Mouse (Mus musculus) induced T-regulatory cell, adult 2 months (primary cell): ENCODE data around the gene Plpp7.
A peak's percentile ranks its signal among the peaks of the same experiment; 100 is the strongest.

Experiments
- DNase-seq: peaks from one replicate; pipeline ENCODE4 v3.0.0-alpha.2; 2012; ENCODE audit warnings: low read depth

The Plpp7 gene

DNA sequence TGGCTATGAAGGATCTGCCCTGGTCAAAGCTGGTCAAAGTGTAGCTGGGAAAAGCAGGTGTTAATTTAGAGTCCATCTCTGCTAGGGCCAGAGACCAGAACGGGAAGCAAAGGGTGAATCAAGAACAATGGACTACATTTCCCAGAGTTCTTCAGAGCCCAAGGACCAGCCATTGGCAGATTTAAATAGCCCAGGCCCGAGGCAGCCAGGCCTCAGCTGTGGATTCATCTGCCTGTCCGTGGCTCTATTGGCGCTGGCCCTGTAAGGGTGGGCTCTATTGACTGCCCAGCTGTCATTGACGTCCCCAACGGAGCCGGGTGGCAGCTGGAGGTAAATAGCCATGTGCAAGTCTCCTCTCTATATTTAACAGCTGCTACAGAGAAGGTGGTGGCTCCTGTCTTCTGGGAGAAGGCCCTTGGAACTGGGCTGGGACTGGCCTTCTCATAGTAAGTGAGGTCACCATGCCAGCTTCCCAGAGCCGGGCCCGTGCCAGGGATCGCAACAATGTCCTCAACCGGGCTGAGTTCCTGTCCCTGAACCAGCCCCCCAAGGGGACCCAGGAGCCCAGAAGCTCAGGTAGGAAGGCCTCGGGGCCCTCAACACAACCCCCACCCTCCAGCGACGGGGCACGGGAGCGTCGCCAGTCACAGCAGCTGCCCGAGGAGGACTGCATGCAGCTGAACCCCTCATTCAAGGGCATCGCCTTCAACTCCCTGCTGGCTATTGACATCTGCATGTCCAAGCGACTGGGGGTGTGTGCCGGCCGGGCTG is at the start of gene Plpp7:
Gene Plpp7, plus strand, starts transcription at position 178 of the 771 bp plus-strand sequence.
- no peak for DNase-seq

DNA sequence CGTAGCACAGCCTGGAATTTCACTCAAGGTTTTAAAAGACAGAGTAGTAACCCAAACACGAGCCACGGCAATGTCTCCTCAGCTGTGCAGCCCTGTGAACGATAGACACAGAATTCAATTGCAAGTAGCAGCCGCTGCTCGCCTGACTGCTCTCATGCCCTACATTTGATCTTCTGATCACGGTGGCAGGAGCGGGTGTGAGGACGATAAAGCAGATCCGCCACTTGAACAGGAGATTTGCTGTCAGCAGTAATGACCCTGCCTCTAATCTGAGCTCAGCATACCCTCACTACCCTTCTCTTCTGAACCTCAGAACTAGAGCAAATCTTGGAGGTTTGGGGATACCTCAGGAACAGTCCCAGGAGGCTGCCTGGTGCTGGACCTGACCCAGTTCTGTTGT is 49.3 kb upstream of the Plpp7 start:
- DNase-seq = no peak

DNA sequence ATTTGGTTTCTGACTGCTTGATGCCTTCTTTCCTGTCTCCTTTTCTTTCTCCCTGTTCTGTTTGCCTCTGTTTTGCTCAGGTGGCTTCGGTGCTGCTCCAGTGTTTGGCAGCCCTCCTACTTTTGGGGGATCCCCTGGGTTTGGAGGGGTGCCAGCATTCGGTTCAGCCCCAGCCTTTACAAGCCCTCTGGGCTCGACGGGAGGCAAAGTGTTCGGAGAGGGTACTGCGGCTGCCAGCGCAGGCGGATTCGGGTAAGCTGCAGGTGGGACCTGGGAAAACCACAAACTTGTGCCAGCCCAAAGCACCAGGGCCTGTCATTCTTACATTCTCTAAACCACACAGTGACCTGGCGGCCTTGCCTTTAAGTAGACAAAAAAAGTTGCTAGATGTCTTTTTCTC is 48.0 kb upstream of the Plpp7 start:
- no peak for DNase-seq

DNA sequence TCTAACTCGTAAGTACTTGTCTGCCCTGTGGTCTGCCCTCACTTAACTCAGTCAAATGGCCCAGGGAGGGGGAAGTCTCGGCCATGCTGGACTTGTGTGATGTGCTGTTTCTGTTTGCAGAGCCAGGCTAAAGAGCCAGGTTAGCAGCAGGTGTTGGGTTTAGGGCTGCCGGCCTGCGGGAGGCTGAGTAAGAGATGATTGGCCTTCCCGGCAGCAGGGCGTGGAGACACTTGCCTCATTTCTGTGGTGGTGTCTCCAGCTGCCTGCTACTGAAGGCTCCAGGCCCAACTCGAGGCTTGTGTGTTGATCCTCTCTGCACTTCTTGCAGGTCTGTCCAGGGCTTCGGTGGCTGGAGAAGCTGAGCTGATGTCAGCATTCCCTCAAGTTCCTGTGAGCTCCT is 43.5 kb upstream of the Plpp7 start:
- DNase-seq = no peak

DNA sequence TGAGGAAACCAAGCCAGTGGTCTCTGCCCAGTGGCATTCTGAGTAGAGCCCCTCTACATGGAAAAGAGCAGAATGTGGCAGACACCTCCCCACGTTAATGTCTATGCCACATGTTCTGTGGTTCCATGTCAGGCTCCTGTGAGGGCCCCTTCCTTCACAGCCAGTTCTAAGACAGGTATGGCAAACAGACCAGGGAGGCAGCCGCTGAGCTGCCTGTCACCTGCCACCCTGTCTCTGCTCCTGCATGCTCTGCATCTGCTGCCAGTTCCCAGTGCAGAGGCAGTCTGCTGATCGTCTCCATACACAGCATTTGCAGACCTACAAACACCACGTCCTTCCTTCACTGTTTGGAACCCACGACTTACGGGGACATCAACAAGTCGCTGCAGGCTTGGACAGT is 42.9 kb upstream of the Plpp7 start:
- no peak for DNase-seq

DNA sequence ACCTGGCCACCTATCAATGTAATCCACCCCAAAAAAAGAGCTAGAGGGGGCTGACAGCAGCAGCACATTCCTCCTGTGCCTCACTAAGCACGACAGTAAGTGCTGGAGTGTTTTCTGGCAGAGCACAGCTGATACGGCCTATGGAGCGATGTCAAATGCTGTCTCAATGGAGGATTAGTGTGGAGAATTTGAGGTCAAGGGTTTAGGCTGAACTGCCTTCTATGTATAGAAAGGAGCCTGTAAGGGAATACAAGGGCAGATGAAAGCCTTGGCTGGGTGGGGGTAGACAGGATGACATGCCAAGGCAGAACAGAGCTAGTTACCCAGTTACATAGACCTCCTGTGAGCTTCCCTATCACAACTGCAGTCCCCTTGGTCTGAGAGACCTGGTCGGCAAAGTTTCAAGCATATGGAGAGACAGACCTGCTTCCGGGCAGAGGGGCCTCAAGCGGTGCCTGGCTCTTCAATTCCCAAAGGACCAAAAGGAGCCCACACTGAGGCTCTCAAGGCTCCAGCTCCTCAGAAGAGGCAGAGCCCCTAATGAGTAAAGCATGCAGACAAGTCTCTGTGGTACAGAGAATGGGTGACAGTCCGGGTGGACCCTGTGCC is 39.9 kb upstream of the Plpp7 start:
- no peak for DNase-seq

DNA sequence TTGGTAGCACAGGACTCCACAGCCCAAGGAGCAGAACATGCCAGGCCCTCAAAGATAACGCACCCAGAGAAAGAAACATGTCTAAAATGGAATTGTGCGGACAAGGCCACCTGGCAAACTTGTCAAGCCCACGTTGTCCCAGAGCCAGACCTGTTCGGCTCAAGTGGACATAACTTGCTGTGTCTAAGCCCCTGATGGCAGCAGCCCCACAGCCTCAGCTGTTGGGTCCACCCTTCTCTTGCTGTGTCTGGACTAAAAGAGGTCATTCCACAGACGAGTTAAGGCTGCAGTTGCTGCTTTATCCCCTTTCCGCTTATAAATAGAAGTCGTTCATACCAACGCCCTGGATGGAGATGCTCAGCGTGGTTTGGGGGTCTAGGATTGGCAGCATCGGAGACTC is 38.8 kb upstream of the Plpp7 start:
- DNase-seq = no peak

DNA sequence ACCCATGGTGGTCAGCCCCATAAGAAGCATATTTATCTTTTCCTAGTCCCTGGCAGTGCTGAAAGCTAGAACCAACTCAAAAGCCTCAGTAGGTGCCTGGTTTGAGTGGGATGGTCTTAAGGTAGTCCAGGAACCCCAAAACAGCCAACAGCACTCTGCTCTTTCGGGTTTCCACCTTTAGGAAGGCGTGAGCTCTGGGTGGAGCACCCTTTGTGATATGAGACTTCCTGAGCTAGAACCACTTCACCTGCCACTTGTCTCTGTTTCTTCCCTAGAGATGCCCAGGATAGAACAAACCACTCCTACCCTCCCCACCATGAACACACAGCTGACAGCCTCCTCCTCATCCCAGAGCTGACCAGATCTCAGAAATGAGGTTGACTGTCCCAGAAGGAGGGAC is 38.0 kb upstream of the Plpp7 start:
- peak; percentile 68 for DNase-seq

DNA sequence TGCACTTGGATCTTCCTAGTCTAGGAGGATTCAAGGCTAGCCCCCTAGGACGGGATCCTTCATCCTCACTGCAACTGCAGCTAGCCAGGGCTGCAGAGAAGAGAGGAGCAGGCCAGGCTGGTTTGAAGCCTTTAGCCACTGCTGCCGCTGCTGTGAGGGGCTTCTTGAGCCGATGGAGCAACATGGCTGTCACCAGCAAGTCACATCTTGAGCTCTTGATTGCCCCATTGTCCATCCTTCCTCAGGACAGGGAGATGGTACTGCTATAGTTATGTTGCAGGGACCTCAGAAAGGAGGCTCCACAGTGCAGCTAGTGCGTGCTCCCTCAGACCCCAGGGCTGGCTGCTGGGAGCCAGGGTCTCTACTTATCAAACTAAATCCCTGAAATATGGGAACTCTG is 37.5 kb upstream of the Plpp7 start:
- DNase-seq = no peak

DNA sequence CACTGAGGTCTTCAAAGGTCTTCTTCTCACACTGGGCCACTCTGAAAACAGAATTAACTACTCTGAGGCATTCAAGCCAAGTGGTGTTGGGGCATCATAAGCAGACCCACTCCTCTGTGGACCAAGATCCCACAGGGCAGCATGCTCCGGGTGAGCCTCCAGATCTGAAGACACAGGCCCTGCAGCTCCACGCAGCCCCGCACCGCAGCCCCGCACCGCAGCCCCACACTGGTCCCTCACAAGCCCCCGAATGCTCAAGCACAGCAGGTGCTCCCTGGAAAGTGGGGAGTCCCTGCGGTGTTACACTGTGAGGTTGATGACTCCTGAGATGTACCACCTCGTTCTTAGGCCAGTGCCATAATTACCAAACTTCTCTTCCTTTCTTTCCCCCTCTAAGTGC is 37.1 kb upstream of the Plpp7 start:
- DNase-seq = no peak

DNA sequence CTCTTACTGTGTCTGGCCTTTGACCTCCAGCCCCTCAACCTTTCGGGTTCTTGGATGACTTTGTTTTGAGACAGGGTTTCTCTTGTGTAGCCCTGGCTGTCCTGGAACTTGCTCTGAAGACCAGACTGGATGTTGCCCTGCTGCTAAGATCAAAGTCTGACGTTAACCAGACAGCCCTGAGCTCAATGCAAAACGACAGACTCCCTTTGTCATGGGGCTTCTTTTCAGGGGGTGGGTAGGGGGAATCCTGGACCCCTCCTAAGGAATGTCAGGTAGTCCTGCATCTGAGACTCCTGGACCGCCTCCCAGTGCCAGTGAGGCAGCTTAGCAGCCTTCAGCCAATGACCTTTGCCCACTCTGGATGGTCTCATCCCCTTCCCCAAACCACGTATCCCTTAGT is 36.6 kb upstream of the Plpp7 start:
- no peak for DNase-seq

DNA sequence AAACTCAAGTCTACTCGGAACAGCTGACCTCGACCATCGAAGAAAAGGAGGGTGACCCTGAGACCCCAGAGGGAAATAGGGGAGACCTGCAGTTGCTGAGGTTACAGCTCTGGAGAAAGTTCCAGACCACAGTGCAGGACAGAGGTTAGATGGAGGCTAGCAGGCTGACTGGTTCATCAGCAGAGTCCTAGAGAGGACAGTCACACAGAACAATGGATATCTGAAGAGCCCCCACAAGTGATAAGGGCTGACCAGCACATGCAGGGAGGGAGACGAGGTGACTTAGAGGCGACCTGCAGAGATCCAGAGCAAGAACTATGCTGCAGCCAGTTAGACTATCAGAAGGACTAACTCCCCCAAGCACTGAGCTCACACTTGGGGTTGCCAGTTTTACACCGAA is 35.7 kb upstream of the Plpp7 start:
- DNase-seq = no peak

DNA sequence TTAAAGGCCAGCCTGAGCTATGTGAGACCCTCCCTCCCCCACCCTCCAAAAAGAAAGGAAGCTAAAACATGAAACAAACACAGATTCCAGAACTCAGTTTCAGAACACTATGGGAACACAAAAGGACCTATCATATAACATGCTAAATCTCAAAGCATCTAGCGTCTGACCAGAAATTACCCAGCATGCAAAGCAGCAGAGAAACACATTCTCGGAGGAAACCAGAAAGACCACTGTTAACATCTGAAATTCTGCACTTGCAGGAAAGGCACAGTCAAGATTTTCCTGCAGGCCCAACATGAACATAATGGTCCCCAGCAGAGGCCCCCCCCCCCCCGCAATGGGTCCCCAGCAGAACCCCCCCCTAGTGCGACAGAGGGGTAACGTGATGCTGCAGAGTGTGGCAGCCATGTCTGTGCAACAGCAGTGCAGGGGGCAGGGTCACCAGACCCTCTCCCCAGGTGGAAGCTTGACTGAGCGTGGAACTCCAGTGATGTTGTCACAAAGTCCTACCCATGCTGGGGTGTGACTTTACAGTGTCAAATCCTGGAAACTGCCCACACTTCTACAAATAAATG is 35.0 kb upstream of the Plpp7 start:
- peak; percentile 46 for DNase-seq

DNA sequence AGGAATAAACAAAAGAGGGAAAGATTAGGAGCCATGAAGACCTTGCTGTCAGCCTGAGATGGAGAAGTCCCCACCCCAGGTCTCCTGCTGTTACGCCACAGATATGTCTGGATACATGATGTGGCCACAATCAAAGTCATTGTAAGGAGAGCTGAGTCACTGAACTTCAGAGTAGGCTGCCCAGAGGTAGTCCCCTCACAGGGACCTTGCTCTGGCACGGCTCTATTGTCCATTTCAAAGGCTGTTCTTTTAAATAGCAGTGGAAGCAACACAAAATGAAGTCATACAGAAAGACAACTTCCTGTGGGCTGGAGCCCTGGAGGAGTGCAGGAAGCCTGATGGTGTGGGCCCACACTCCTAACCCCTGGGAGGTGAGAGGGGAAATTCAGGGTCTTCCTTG is 34.1 kb upstream of the Plpp7 start:
- peak; percentile 56 for DNase-seq

DNA sequence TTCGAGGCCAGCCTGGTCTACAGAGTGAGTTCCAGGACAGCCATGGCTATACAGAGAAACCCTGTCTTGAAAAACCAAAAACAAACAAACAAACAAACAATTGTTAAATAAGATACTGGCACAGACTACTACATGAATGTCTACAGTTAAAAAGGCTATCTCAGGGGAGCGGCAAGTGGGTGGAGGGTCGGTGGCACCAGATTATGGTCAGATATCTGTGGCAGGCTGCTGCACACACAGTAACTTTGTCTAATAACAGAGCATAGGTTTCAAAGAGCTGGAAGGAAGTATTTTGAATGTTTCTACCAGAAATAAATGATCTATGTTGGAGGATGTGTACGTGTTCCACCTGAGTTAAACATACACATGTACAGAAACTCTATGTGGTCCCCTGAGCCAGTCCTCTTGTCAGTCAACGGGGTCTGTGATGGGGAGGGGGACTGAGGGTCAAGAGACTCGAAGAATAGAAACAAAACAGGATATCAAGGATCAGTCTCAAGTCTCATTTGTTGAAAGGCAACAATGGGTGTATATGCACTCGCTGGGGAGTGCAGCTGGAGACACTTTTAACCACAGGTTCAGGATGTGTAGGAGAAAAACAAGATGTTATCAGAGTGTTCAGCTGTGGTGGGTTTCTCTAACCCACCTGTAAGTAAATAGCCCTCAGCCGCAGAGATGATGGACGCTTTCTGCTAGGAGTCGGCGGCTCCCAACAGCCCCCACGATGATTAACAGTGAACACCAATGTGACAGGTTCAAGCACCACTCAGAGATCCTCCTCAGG is 33.4 kb upstream of the Plpp7 start:
- DNase-seq = peak; percentile 74

DNA sequence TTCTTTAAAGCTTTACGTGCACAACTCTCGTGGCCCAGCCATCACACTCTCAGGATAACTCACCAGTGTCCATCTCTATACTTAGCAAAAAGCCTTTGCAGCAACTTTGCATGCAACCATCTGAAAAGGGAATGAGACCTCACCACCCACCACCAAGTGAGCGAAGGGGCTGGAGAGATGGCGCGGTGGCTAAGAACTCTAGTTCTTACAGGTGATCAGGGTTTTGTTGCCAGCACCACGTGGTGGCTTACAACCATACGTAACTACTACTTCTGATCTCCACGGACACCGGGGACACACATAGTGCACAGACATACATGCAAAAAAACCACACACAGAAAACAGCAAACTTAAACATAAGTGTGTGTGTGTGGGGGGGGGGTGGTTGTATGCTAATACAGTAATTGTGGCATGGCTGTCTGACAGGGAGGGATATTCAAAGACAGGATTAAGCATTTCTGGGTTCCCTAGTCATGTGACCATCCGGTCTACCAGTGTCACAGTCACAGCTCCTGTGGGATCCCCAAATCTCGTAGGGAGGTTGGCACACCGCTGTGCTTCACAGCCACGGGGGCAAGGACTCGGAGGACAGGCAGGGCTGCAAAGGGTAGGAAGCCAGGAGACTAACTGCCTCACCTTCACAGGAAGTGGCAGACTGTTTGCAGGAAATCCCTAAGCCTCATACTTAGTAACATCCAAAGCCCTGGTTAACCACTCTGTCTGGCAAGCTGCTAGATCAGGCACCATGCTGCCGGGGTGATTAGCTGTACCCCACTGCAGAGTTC is 32.5 kb upstream of the Plpp7 start:
- peak; percentile 88 for DNase-seq

DNA sequence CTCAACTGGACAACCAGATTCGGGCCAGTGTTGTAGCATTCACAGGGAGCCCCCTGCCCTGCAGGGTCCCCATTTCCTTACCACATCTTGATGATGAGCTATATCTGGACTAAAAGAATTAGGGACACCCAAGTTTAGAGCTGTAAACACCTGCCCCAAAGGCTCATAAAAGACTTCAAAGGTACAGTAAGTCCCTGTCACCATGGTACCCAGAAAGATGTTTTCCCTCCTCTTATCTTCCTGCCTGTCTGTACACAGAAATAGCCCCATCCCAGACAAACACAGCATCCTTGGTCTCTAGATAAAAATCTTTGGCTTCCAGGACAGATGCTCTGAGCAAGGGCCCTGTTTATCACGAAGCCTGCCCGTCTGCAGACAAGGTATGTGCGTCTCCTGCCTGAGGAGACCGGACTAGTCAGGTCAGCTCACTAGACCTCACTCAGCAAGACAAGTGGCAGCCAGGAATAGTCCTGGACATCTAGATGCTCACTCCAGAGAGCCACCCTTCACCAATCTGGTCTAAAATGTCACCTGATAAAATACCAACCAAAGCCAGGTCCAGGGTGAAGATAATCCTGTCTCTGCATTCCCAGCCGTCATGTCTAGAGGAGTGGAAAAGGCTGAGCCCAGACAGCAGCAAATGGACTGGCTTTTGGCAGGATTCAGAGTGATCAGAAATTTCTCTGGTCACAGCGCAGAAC is 31.7 kb upstream of the Plpp7 start:
- no peak for DNase-seq

DNA sequence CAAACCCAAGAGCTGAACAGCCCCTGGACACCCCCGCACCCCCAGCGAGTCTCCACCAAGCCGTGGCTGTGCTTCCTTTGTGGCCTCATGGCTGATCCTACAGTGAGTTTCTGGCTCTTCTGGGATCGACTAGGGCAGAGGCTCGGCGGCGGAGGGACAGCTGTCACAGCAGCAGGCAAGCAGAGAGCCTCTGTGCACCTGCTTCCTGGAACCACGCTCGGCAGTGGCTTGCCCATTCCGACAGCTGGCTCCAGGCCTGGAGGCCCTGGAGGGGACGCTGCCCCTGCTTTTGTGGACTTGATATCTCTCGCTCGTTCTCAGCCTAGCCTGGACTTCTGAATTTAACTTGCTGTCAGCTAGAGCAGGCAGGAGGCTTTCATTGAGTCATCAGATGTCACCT is 30.4 kb upstream of the Plpp7 start:
- no peak for DNase-seq

DNA sequence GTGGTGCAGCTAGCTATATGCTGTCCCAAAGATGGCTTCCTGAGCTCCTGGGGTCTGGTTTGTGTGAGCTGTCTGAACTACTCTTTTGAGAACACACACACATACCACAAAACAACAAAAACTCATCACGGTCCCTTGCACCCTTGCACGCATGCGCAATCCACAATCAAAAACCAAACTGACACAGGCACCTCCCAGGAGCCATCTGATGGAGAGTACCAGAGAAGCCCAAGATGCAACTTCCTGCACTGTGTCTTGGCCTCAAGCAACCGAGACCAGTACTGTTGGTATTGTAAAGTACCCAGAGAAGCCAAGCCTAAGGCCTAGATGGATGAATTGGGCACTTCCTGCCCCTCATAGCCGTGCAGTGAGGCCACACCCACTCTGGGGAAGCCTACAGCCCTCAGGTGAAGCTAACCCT is 29.9 kb upstream of the Plpp7 start:
- peak; percentile 91 for DNase-seq

DNA sequence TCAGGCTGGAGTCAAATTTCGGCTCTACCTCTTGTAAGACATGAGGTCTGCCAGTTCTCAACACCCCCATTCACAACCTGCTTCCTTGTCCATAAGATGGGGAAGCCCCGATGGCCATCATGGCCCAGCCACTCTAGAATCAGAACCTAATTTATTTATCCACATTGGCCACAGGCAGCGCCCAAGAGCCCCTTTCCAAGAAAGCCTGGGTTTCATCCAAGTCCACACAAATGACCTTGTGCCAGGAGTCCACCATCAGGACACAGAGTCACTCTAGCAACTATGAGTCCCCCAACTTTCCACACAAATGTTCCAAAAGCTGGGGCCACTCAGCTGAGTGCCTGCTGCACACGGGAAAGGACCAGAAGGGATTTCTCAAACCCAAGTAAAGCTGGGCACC is 29.3 kb upstream of the Plpp7 start:
- DNase-seq = no peak

DNA sequence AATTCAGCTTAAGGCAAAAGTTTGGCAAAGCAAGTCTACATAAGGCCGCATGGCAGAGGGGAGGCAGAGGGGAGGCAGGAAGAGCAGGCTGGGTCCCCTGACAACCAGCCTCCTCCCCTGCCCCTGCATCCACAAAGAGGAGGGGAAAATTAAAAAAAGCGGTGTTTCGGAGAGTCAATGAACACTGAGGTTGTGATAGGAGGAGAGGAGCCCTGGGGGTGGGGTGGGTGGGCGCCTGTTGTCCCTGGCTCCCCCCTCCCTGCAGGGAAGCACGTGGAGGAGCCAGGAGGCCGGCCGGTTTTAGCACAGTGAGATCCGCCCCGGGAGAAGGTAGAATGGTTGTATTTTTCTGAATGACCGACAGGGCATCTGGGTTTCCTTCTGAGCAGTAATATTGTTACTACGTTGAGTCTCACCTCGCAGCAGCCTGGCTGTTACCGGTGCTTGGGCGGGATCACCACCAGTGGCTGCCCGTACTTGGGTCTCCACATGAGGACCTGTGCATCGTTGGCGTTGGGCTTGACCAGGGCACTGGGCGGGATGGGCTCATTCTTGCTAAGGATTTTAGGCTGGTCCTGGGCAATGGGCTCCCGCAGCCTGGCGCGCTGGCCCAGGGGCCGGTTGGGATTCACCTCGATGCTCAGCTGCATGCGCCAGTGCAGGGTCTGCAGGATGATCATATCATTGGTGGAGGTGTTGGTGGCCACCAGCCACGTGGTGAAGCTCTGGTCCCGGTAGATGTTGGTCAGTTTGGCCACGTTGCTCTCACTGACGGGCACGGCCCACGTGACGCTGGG is 26.3 kb upstream of the Plpp7 start:
- no peak for DNase-seq
